20 mouse cellular contexts compared by ENCODE assay signal in genomic region chr16:63641603-63642002, GRCm38 (mm10).
DNase-seq lines count a peak whose midpoint lies in the region; ATAC-seq and TF ChIP-seq lines count a peak whose summit lies in the region.
"Had no signal": no experiment of that assay in that cellular context is flagged by ENCODE, and none has a peak within 500 bp of the region (broad histone marks: within the 10 kb centered on the region; RNA-seq: fewer than 3 reads in every experiment).

No protein-coding gene starts in this region.

- no peaks in the 10 kb centered on the region; the same call in 1 of the 2 replicates for H3K27me3 ChIP-seq in kidney, adult 2 months (replicated peaks; ENCODE audit: control insufficient read depth, insufficient read depth, low read length)
- H3K27me3 ChIP-seq in embryonic facial prominence, embryonic 12.5 days, result no peaks in the 10 kb centered on the region
- H3K27me3 ChIP-seq in intestine, embryonic 16.5 days (replicated peaks; ENCODE audit: control insufficient read depth, insufficient read depth, low read length), result no peaks in the 10 kb centered on the region
- no peaks in the 10 kb centered on the region for H3K27me3 ChIP-seq in cerebellum, adult 2 months (ENCODE audit: control insufficient read depth, insufficient read depth, low read length)
- H3K27me3 ChIP-seq: embryonic facial prominence, embryonic 13.5 days; heart, embryonic 15.5 days; hindbrain, embryonic 13.5 days had no signal

- peak; percentile 8 for DNase-seq in kidney, adult 2 months
- no peak for DNase-seq in kidney, adult 18-20 months
- DNase-seq in cerebellum, adult 2 months, result no peak
- no peak for DNase-seq in right cerebral cortex, postnatal 10 days (ENCODE audit: low spot score in 2 of 2)
- DNase-seq: adrenal gland, adult 2 months; adrenal gland, postnatal 25 days; cerebellum, adult 8-10 months; cerebellum, postnatal 14 days; embryo, embryonic 11 days; forebrain, postnatal 0 days; gastrocnemius, postnatal 14 days; heart, adult 2 months; heart, postnatal 14 days had no signal

- H3K4me1 ChIP-seq in kidney, adult 2 months (ENCODE audit: control insufficient read depth, insufficient read depth, low read length), result peaks cover 3% of the 10 kb centered on the region; the same call in 1 of the 2 replicates
- H3K4me1 ChIP-seq in embryonic facial prominence, embryonic 12.5 days, result no peaks in the 10 kb centered on the region
- peaks cover 5% of the 10 kb centered on the region; the same call in 1 of the 2 replicates for H3K4me1 ChIP-seq in intestine, embryonic 16.5 days (ENCODE audit: control insufficient read depth, insufficient read depth, low read length)
- H3K4me1 ChIP-seq in cerebellum, adult 2 months (ENCODE audit: control insufficient read depth, insufficient read depth, low read length), result no peaks in the 10 kb centered on the region
- H3K4me1 ChIP-seq: embryonic facial prominence, embryonic 13.5 days had no signal

- H3K27ac ChIP-seq in kidney, adult 2 months (ENCODE audit: insufficient read depth, low read depth, low read length), result no peak overlapping the region
- H3K27ac ChIP-seq in embryonic facial prominence, embryonic 12.5 days, result no peak overlapping the region
- no peak overlapping the region for H3K27ac ChIP-seq in intestine, embryonic 16.5 days (ENCODE audit: low read length)
- no peak overlapping the region for H3K27ac ChIP-seq in cerebellum, adult 2 months (ENCODE audit: insufficient read depth, low read length)
- H3K27ac ChIP-seq: embryonic facial prominence, embryonic 13.5 days; heart, adult 2 months; heart, embryonic 15.5 days; hindbrain, embryonic 13.5 days; hindbrain, postnatal 0 days had no signal

- no peaks in the 10 kb centered on the region for H3K9me3 ChIP-seq in embryonic facial prominence, embryonic 12.5 days
- no peaks in the 10 kb centered on the region for H3K9me3 ChIP-seq in intestine, embryonic 16.5 days (ENCODE audit: control insufficient read depth, low read length)
- H3K9me3 ChIP-seq: embryonic facial prominence, embryonic 13.5 days; heart, embryonic 15.5 days; hindbrain, embryonic 13.5 days had no signal

- TF ChIP-seq POLR2A in kidney, adult 2 months (IDR thresholded peaks at IDR 0.05; ENCODE audit: low read depth, low read length), result no peak
- TF ChIP-seq POLR2A in cerebellum, adult 2 months (IDR thresholded peaks at IDR 0.05; ENCODE audit: borderline replicate concordance, insufficient read depth, low read length), result no peak

- WGBS in kidney, adult 2 months, result 52% methylated on average over 3 of the region's 3 CpGs
- 37% methylated on average over 3 of the region's 3 CpGs for WGBS in embryonic facial prominence, embryonic 12.5 days
- 35% methylated on average over 3 of the region's 3 CpGs for WGBS in intestine, embryonic 16.5 days
- WGBS in cerebellum, adult 2 months, result 80% methylated on average over 3 of the region's 3 CpGs

- H3K36me3 ChIP-seq in kidney, adult 2 months (ENCODE audit: control insufficient read depth, insufficient read depth, low read length), result no peaks in the 10 kb centered on the region
- H3K36me3 ChIP-seq in embryonic facial prominence, embryonic 12.5 days, result no peaks in the 10 kb centered on the region
- H3K36me3 ChIP-seq in intestine, embryonic 16.5 days (ENCODE audit: control insufficient read depth, insufficient read depth, low read length), result no peaks in the 10 kb centered on the region
- H3K36me3 ChIP-seq: embryonic facial prominence, embryonic 13.5 days; heart, embryonic 15.5 days; hindbrain, embryonic 13.5 days had no signal

- 0 out of 2 replicates have a peak, but pooled peaks have one; percentile 35 for ATAC-seq in embryonic facial prominence, embryonic 12.5 days (ENCODE audit: insufficient number of reproducible peaks, insufficient read depth, low FRiP score, low TSS enrichment)
- peak; percentile 86 for ATAC-seq in intestine, embryonic 16.5 days
- ATAC-seq: forebrain, postnatal 0 days; hindbrain, postnatal 0 days had no signal

- H3K9ac ChIP-seq in embryonic facial prominence, embryonic 12.5 days, result no peak overlapping the region
- H3K9ac ChIP-seq in intestine, embryonic 16.5 days (ENCODE audit: low read depth, low read length), result no peak overlapping the region
- H3K9ac ChIP-seq: embryonic facial prominence, embryonic 13.5 days; forebrain, postnatal 0 days; heart, embryonic 15.5 days; hindbrain, embryonic 13.5 days had no signal

- no peak overlapping the region for H3K4me2 ChIP-seq in embryonic facial prominence, embryonic 12.5 days (replicated peaks)
- no peak overlapping the region for H3K4me2 ChIP-seq in intestine, embryonic 16.5 days (ENCODE audit: low read depth, low read length)
- H3K4me2 ChIP-seq: embryonic facial prominence, embryonic 13.5 days; heart, embryonic 11.5 days; heart, embryonic 15.5 days; hindbrain, embryonic 13.5 days had no signal

- no peak for TF ChIP-seq CTCF in kidney, adult 2 months (conservative IDR thresholded peaks at IDR 0.05; ENCODE audit: insufficient read depth, insufficient read length, low read depth, low read length)
- no peak for TF ChIP-seq CTCF in cerebellum, adult 2 months (IDR thresholded peaks at IDR 0.05; ENCODE audit: borderline replicate concordance, insufficient read depth, low read depth, low read length)

- no peak overlapping the region for H3K4me3 ChIP-seq in kidney, adult 2 months (ENCODE audit: insufficient read depth, low read depth, low read length)
- no peak overlapping the region for H3K4me3 ChIP-seq in embryonic facial prominence, embryonic 12.5 days
- no peak overlapping the region for H3K4me3 ChIP-seq in intestine, embryonic 16.5 days (ENCODE audit: low read length)
- H3K4me3 ChIP-seq in cerebellum, adult 2 months (replicated peaks; ENCODE audit: insufficient read depth, low read depth, low read length), result no peak overlapping the region
- H3K4me3 ChIP-seq: embryonic facial prominence, embryonic 13.5 days; heart, adult 2 months; heart, embryonic 15.5 days; hindbrain, embryonic 13.5 days had no signal
